In the genomic region with DNA sequence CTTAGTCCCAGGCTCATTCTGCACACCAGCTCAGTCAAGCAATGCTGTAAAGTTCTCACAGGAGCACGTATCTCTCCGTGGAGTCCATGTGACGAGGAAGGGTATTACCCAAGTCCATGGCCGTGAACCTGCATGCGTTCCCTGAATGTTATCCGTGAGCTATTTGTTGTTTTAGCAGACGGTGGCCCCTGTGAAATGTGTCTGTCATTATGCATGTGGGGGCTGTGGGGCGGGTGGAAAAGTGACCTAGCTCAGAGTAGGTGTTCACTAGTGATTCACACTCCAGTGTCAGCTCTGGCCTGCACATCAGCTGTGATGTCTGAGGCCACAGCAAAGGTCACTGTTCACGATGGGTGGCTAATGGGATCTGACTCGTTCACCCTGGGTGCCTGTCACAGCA, we compare ENCODE assay signal across 25 mouse cellular contexts. TPM values are rescaled to one million over a fixed set of nuclear protein-coding genes. Genes with fewer than 3 reads are reported as not detected.
"Had no signal": no experiment of that assay in that cellular context is flagged by ENCODE, and none has a peak within 500 bp of the region (broad histone marks: within the 10 kb centered on the region; RNA-seq: fewer than 3 reads in every experiment).

No protein-coding gene starts in this region.

- H3K9ac ChIP-seq: limb, embryonic 13.5 days; liver, embryonic 12.5 days; liver, embryonic 15.5 days; lung, embryonic 15.5 days; midbrain, embryonic 13.5 days; neural tube, embryonic 13.5 days had no signal

- ATAC-seq: liver, embryonic 12.5 days; midbrain, embryonic 13.5 days; midbrain, embryonic 16.5 days had no signal

- H3K4me3 ChIP-seq: limb, embryonic 10.5 days; limb, embryonic 13.5 days; liver, embryonic 12.5 days; liver, embryonic 15.5 days; lung, embryonic 15.5 days; megakaryocyte, embryonic 14.5 days; midbrain, embryonic 10.5 days; midbrain, embryonic 13.5 days; myocyte; neural tube, embryonic 13.5 days had no signal

- H3K4me2 ChIP-seq: limb, embryonic 13.5 days; liver, embryonic 12.5 days; liver, embryonic 15.5 days; lung, embryonic 15.5 days; midbrain, embryonic 13.5 days; neural tube, embryonic 13.5 days had no signal

- H3K27ac ChIP-seq: limb, embryonic 10.5 days; limb, embryonic 13.5 days; liver, embryonic 12.5 days; liver, embryonic 15.5 days; lung, embryonic 15.5 days; midbrain, embryonic 10.5 days; midbrain, embryonic 13.5 days; neural tube, embryonic 13.5 days; stomach, postnatal 0 days had no signal

- H3K27me3 ChIP-seq: limb, embryonic 13.5 days; liver, embryonic 12.5 days; lung, embryonic 15.5 days; midbrain, embryonic 13.5 days; neural tube, embryonic 13.5 days had no signal

- H3K4me1 ChIP-seq: liver, embryonic 15.5 days; lung, embryonic 15.5 days had no signal

- DNase-seq: kidney, postnatal 10 days; liver; lung, adult 18-20 months; lung, postnatal 10 days; lung, postnatal 36 days; right cerebral cortex, adult 18-20 months; right cerebral cortex, postnatal 14 days; right cerebral cortex, postnatal 4 days; thymus, adult 2 months; thymus, postnatal 14 days; thymus, postnatal 4 days had no signal

- H3K36me3 ChIP-seq: limb, embryonic 10.5 days; limb, embryonic 13.5 days; liver, embryonic 12.5 days; liver, embryonic 15.5 days; lung, embryonic 15.5 days; midbrain, embryonic 10.5 days; midbrain, embryonic 13.5 days; neural tube, embryonic 13.5 days had no signal

- H3K9me3 ChIP-seq: limb, embryonic 10.5 days; limb, embryonic 13.5 days; liver, embryonic 12.5 days; liver, embryonic 15.5 days; lung, embryonic 15.5 days; megakaryocyte, embryonic 14.5 days; midbrain, embryonic 10.5 days; midbrain, embryonic 13.5 days; neural tube, embryonic 13.5 days had no signal

RNA-seq across cellular contexts. Expression of gene Zfp385c, which starts 32.4 kb away (rescaled TPM):
- total RNA-seq: neutrophil, adult 5-6 weeks had no signal
- polyA plus RNA-seq: liver, embryonic 12.5 days; liver, embryonic 15.5 days; stomach, embryonic 14.5 days had no signal
